Mouse (Mus musculus): ENCODE results near the gene Fsip1.

Fsip1 gene

DNA sequence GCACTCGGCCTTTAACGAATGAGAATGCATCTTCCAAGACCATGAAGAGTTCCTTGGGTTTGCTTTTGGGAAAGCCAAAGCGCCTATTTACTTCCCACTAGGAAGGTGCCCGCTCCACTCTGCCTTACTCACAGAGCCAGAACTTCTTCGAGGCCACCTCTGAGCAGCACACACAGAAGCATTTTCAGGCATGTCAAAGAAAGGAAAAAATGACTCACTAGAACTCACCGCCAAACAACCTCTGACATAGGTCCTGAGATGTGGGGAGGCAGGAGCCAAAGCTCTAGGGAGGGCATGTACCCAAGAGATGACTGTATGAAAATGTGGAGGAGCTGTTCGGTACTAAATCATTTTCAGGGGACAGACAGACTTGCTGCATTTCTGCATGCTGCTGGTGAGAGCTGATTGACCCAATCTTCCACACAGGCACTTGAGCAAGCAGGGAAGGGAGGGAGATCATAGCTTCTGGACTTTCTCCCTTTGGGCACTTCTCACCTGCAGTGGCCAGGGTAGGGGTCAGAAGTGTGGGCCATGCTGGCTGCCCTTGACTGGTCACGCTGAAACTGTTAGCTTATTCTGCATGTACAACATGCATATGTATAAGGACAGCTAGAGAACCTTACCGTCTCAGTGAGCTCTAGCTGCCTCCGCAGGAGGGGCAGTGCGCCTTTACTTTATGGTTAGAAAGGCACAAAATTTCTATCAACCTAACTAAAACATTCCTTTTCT is 131.4 kb downstream of the Fsip1 start:
- DNase-seq (ENCODE audit: low read depth, low spot score) = no peak

DNA sequence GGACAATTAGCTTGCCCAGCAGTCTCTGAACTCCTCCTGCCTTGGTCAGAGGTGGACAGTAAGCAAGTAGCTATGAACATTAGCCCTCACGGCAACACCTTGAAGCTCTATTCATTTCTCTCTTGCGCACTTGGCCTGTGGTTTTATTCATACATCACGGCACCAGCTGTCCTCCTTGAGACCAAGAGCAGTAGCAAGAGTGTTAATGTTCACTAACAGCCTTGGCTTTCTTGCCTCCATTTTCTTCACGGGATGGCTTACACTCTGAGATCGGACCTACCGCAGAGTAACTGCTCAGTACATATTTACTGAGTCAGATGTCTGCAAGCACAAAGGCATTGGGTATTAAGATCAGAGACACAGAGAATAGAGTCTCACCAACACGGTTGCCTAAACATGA is 132.3 kb downstream of the Fsip1 start:
- no peak for DNase-seq (ENCODE audit: low read depth, low spot score)

DNA sequence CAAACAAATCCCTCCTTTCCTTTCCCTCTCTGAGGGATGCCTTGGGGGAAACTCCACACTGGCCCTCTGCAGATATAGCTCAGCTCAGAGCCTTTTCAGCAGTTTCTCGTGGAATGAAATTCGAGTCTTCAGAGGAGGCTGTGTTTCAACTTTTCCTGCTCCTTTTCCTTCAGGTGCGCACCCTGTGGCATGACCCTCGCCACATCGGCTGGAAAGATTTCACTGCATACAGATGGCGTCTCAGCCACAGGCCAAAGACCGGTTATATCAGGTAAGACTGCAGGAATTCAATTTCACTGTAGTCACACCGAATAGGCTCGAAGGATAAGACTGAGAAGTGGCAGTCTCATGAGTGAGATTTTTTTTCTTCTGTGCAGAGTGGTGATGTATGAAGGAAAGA is 133.0 kb downstream of the Fsip1 start:
- DNase-seq (ENCODE audit: low read depth, low spot score) = no peak

DNA sequence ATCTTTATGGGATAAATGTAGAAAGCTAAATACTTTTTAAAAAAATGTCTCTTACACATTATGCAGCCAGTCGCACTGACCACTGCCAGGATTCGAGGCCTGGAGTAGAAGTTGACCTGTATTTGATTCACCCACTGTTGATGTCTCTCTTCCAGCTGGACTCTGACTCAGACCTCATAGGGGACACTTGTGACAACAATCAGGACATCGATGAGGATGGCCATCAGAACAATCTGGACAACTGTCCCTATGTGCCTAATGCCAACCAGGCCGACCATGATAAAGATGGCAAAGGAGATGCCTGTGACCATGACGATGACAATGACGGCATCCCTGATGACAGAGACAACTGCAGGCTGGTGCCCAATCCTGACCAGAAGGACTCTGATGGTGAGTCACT is 134.5 kb downstream of the Fsip1 start:
- no peak for DNase-seq (ENCODE audit: low read depth, low spot score)

DNA sequence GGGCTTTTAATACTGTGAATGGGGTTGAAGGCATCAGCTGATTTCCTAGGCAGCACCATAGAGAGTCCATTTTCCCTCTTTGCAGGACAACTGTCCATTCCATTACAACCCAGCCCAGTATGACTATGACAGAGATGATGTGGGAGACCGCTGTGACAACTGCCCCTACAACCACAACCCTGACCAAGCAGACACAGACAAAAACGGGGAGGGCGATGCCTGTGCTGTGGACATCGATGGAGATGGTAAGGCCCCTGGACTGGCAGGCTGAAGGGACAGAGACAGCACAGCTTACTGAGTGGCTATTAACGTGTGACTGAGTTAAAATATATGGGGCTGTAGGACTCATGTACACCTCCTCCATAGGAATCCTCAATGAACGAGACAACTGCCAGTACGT is 136.0 kb downstream of the Fsip1 start:
- DNase-seq (ENCODE audit: low read depth, low spot score) = no peak

DNA sequence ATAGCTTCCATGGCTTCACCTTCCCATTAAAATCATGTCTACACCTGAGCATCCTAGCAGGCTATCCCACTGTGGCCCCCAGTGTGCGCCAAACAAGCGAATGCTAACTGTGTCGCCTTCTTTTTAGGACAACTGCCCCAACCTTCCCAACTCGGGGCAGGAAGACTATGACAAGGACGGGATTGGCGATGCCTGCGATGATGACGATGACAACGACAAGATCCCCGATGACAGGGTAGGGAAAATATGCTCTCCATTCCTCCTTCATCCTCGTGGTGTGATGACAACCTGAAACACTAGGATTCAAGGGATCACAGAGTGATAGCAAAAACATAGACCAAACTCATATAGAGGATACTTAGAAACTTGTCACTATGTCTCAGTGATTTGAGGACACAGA is 136.7 kb downstream of the Fsip1 start:
- no peak for DNase-seq (ENCODE audit: low read depth, low spot score)

DNA sequence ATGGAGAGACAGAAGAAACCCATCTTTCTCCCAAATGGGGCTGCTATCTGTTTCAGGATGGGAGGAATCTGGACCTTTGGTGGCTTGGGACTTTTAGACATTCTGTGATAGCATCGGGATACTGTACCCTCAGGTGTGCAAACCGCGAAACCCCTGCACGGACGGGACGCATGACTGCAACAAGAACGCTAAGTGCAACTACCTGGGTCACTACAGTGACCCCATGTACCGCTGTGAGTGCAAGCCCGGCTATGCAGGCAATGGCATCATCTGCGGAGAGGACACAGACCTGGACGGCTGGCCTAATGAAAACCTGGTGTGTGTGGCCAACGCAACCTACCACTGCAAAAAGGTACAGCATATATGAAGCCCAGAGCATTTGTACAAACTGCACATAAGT is 137.1 kb downstream of the Fsip1 start:
- no peak for DNase-seq (ENCODE audit: low read depth, low spot score)

DNA sequence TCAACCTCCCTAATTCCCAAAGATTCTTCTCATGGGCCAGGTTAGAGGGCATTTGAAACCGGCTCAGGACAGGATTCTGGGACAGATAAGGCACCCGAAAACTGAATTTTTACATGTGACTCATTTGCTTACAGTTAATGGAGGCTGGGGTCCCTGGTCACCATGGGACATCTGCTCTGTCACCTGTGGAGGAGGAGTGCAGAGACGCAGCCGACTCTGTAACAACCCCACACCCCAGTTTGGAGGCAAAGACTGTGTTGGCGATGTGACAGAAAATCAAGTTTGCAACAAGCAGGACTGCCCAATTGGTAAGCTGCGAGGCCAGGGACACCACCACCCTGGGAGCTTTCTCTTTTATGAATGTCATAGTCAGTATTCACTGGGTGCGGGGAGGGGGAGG is 138.3 kb downstream of the Fsip1 start:
- DNase-seq (ENCODE audit: low read depth, low spot score) = no peak

DNA sequence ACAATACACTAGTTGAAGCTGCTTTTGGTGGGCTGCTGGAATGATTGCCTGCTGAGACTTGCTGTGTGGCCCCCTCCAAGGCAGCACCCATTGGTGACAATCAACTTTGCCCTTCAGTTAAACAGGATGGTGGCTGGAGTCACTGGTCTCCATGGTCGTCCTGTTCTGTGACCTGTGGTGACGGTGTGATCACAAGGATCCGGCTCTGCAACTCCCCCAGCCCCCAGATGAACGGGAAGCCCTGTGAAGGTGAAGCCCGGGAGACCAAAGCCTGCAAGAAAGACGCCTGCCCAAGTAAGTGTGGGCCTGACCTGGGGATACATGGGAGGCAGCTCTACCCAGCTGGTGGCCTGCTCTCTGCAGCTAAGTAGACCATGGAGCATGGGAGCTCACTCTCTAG is 138.7 kb downstream of the Fsip1 start:
- no peak for DNase-seq (ENCODE audit: low read depth, low spot score)

DNA sequence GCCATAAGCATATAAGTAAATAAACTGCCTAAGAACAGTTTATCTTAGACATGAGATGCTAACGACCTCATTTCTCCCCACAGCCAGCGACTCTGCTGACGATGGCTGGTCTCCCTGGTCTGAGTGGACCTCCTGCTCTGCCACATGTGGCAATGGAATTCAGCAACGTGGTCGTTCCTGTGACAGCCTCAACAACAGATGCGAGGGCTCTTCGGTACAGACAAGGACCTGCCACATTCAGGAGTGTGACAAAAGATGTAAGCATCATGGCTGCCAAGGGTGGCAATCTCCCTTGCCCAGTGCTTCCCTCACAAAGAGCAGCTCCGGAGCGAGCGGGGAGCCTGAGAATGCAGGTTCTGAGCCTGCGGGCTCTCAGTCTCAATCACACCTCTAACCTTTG is 139.4 kb downstream of the Fsip1 start:
- no peak for DNase-seq (ENCODE audit: low read depth, low spot score)

DNA sequence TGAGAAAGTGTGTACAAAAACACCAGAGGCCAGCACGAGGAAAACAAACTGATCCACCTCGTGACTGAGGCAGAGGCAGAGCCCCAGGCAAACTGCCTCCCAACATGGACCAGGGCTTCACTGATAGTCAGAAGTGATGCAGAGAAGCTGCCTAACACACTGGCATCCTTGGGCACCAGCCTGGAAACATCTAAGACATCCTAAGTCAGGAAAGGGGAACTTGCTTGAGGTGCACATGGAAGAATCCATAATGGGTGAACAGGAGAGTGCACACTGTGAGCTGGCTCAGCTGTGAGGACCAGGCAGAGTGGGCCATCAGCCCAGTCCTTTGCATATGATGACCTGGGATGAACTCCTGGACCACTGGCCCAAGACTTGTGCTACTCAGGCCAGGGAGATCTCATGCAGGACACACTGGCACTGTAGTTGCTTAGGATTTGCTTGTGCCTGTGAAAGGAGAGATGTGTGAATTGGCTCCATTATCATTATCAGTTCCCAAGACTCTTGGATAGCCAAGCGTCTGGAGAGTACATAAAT is 139.9 kb downstream of the Fsip1 start:
- DNase-seq (ENCODE audit: low read depth, low spot score) = no peak

DNA sequence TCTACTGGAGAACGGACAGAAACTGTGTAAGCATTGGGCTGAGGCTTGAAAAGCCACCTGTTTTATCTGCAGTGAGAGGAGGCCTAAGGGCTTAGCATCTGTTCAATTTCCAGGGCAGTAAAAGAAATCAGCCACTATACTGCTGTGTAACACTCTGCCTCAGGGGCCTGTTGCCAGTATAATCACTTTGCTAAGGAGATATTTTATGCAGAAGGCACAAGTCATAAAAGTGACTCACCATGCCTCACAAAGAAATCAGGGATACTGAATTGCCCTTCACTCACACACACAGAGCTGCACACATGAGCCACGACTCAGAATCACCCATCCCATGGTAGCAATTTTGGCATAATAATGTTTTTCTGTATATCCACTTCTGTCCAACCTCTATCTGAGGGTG is 140.6 kb downstream of the Fsip1 start:
- no peak for DNase-seq (ENCODE audit: low read depth, low spot score)

DNA sequence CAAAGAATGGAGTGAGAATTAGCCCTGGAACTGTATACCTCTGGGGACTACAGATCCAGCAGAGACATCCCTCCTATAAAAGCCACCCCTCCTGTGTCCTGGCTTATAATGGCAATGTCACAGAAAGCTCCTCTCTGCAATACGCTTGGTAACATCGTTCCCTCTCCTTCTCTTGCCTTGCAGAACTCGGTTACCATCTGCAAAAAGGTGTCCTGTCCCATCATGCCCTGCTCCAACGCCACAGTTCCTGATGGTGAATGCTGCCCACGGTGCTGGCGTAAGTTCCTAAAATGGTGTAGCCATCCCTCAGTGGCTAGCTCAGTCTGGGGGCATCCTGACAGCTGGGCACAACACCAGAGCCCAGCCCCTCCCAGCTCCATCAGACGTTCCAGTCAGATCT is 141.1 kb downstream of the Fsip1 start:
- DNase-seq (ENCODE audit: low read depth, low spot score) = no peak

DNA sequence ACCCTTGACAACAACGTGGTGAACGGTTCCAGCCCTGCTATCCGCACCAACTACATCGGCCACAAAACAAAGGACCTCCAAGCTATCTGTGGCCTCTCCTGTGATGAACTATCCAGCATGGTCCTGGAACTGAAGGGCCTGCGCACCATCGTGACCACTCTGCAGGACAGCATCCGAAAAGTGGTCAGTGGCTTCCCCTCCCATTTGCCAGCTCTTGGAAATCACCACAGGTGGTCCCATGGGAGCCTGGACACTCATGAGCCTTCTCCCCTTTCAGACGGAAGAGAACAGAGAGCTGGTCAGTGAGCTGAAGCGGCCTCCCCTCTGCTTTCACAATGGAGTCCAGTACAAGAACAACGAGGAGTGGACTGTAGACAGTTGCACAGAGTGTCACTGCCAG is 142.1 kb downstream of the Fsip1 start:
- no peak for DNase-seq (ENCODE audit: low read depth, low spot score)

DNA sequence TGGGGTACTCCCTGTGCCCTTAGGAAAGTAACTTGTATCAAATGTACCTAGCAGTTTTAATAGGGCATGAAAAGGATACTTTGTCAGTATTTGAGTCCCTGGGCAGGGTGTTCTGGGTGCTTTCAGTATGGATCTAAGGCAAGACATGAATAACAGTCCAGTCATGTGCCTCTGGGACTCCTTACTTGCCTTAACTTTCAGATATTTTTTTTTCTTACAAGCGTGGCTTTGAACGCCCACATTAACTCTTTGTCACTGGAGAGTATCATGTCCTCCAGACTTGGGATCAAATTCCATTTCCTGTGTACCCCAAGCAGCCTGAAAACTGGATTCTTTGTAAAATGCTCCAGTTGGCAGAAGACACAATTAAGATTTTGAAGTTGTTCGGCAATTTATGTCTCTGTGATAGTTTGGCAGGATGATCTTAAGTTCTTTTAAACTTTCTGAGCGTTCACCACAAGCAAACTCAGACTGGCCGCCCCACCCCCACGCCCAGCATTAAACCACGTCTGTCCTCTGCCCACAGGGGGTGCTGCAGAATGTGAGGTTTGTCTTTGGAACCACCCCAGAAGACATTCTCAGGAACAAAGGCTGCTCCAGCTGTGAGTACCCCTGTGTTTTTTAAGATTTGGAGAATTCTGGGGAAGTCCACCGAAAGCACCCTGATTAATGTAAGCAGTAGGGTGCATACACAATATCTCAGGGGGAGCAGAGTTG is 142.8 kb downstream of the Fsip1 start:
- no peak for DNase-seq (ENCODE audit: low read depth, low spot score)

DNA sequence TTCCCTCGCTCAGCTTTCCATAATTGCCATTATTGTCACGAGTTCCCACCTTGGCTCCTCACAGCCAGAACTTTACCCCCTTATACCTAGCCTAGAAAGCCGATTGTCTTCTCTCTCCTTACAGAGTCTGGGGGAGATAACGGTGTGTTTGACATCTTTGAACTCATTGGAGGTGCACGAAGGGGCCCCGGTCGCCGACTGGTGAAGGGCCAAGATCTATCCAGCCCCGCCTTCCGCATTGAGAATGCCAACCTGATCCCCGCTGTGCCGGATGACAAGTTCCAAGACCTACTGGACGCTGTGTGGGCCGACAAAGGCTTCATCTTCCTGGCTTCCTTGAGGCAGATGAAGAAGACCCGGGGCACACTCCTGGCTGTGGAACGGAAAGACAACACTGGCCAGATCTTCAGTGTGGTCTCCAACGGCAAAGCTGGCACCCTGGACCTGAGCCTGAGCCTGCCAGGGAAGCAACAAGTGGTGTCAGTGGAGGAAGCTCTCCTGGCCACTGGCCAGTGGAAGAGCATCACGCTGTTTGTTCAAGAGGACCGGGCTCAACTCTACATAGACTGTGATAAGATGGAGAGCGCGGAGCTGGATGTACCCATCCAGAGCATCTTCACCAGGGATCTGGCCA is 143.8 kb downstream of the Fsip1 start:
- no peak for DNase-seq (ENCODE audit: low read depth, low spot score)

DNA sequence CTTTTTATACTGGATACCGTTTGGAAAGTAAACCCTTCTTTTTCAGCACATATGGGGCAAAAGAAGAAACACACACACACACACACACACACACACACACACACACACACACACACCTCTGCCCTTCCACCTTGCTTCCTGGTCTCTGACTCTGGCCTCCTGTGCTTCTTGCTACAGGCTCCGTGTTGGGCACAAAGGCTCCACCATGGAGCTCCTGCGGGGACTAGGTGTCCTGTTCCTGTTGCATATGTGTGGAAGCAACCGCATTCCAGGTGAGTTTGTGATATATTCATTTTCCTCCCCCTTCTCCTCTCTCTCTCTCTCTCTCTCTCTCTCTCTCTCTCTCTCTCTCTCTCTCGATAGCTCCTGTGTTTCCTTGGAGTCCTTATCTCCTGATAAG is 144.3 kb downstream of the Fsip1 start:
- no peak for DNase-seq (ENCODE audit: low read depth, low spot score)

DNA sequence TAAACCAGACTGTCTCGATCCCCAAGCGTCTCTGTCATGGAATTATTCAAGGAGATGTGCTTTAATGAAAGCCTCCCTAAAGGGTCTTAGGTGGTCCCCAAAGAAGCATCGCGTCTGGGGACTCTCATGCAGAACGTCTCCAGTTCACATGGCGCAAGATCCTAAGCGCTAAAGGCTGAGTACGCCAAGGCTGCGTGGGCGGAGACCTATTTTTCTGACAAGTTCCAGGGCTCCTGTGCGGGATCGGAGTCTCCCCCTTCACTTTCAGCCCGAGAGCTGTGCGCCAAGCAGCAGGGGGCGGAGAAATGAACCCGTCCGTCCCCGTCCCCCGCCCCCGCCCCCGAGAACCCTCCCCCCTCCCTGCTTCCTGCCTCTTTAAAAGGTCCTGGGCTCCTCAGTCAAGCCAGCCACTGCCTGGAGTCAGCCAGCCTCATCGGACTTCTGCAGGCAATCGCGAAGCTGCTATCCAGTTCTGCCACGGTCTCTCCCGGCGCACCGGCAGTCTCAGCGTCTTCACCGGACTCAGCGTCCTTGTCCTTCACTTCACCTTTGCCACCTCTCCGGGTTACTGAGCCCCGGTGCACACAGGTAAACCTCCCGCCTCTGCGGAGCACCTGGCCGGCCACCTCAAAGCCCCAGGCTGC is 145.2 kb downstream of the Fsip1 start, which contains the start of gene Thbs1:
Thbs1 (plus strand) TSS at position 389 of the 644 bp plus-strand sequence.
- DNase-seq (ENCODE audit: low read depth, low spot score) = peak; percentile 43

DNA sequence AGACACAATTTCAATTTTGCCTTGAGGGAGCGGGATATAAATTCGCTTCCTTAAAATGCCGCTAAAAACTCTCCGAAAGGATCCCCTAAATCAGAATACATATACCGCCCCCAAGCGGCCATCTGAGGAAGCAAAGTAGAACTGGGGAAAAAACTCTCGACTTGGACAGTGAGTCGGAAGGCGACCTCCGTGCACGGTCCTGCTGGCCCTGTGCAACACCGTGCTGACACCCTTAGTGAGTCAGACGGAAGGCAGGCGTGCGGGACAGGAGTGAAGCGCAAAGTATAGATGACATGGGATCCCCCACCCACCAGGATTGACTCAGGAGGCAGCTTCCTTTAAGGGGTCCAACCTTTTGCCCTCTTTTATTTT is 145.7 kb downstream of the Fsip1 start:
- peak; percentile 66 for DNase-seq (ENCODE audit: low read depth, low spot score)

DNA sequence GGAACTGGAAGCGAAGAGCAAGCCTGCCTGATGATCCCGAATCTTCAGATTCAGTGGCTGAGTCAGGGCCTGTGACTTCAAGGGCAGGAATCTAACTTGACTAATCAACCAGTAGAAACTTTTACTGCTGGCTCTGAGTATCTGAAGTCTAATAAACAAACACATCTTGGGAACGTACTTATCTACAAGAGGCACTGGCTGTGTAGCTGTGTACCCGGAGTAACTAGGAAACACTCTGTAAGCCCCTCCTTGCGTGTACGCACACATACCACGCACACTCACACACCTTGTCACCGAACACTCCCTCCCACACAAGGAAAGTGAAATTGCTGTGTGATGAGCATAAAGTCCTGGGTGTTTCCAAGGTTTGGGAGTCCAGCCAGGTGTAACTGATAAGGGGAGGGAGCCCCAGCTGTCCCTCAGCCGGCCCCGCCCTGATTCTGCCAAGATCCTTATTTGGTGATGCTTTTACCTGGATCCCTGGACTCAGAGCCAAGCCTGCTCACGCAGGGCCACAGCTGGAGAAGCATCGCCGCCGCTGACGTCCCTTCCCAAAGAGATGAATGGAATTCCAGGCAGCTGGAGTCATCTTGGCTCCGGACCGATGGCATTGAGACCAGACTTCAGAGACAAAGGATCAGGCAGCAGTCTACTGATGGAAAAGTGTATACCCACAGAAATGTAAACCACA is 146.4 kb downstream of the Fsip1 start:
- DNase-seq (ENCODE audit: low read depth, low spot score) = no peak

DNA sequence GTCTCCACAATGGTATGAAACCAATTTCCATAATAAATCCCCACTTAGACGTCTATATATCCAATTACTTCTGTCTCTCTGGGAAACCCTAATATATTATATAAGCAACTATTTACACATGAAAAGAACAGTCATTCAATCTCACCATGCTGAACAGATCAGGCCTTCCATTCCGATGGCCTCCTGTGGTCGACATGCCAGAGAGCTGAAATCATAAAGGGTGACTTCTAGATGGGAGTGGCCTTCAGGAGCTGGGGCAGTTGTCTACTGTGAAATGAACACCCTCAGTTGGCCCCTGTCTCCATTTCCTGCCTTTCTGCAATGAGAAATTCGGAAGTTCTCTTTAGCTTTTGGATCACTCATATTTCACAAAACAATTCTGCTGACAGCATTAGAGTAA is 154.6 kb downstream of the Fsip1 start:
- no peak for DNase-seq (ENCODE audit: low read depth, low spot score)

DNA sequence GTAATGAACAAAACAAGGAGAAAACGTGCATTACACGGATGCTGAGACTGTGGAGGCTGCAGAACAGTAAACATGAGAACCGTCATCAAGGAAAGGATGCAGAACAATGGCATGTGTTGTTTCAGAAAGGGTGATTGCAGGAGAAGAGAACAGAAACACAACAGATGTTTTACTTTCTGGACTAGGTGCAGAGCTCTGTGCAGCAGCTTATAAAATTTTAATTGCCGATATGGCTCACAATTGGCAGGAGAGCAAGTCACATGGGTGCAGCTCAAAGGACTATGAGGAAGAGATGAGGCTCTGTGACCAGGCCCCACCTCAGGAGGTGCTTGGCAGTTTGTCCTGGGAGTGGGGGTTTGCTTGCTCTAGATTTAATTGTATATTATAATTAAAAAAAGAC is 157.7 kb downstream of the Fsip1 start:
- no peak for DNase-seq (ENCODE audit: low read depth, low spot score)

Measured in telencephalon, adult 2 months (tissue).